Comparison of ENCODE assay signal across 16 mouse cellular contexts in the genomic region with DNA sequence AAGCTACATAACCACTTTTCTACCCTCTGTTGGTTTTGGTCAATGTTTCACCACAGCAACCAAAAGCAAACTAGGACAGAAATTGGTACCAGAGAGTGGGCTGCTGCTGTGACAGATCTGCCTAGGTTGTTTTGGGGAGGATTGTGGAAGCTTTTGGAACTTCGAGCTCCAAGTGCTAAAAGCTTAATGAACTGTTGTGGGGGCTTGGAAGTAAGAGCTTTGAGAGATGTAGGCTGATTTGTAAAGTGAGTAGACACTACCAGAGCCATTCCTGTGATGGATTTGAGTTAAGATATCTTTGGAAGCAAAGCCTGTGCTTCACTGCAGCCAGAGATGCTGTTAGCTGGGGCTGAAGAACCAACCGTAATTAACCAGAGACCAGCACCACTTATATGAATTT.
"Had no signal": no experiment of that assay in that cellular context is flagged by ENCODE, and none has a peak within 500 bp of the region (broad histone marks: within the 10 kb centered on the region; RNA-seq: fewer than 3 reads in every experiment).

No protein-coding gene starts in this region.

- DNase-seq: left cerebral cortex, postnatal 4 days; liver; liver, embryonic 13.5 days; liver, postnatal 0 days; lung, adult 2 months; lung, embryonic 14.5 days; lung, postnatal 10 days; lung, postnatal 14 days; lung, postnatal 36 days; lung, postnatal 4 days; midbrain, embryonic 14.5 days had no signal

- ATAC-seq: liver, embryonic 12.5 days; liver, postnatal 0 days; lung, postnatal 0 days; midbrain, embryonic 13.5 days; midbrain, embryonic 15.5 days; midbrain, embryonic 16.5 days had no signal
